Mouse (Mus musculus): ENCODE results near the gene Mthfsd. TPM values are rescaled to one million over a fixed set of nuclear protein-coding genes. Genes with fewer than 3 reads are reported as not detected.

The Mthfsd gene
- total RNA-seq, 1 experiment, result 35.8 TPM

- Histone ChIP-seq H3K4me3 (ENCODE audit: insufficient read depth in 1 of 2, low read depth in 1 of 2, low read length in 2 of 2, poor library complexity in 1 of 2, severe bottlenecking in 1 of 2) (no peak overlapping the region), H3K9me3 (ENCODE audit: control insufficient read depth, insufficient read depth, low read depth, low read length) (no peaks in the 10 kb centered on the region), H3K9ac (ENCODE audit: insufficient read depth, low read depth, low read length, poor library complexity, severe bottlenecking) (no peak overlapping the region), H3K4me1 (ENCODE audit: control insufficient read depth in 2 of 2, insufficient read depth in 2 of 2, low read length in 2 of 2, poor library complexity in 1 of 2) (peaks cover 0 to 7% of the 10 kb centered on the region in 2 experiments; a peak in 1 of 4 replicates), H3K27ac (ENCODE audit: insufficient read depth, low read depth, low read length, poor library complexity, severe bottlenecking) (no peak overlapping the region), H3K36me3 (ENCODE audit: control insufficient read depth, insufficient read depth, low read length, poor library complexity, severe bottlenecking) (no peaks in the 10 kb centered on the region)
- TF ChIP-seq ZNF384 (IDR thresholded peaks at IDR 0.05; ENCODE audit: low read depth, low read length) (no peak), MAFK (IDR thresholded peaks at IDR 0.05; ENCODE audit: insufficient read depth, low read depth, low read length) (no peak), ZC3H11A (IDR thresholded peaks at IDR 0.05; ENCODE audit: borderline replicate concordance, low read depth, low read length) (no peak), HCFC1 (IDR thresholded peaks at IDR 0.05; ENCODE audit: borderline replicate concordance, insufficient read depth, low read length) (no peak), CHD2 (IDR thresholded peaks at IDR 0.05; ENCODE audit: low read depth, low read length) (no peak)
- in situ Hi-C loops (cut with MboI; ENCODE audit: low sequenced_read_pairs in 2 of 2, unreplicated experiment in 2 of 2), result loop anchor here in 1 of 2 experiments (5.0 kb wide), 1 partner anchor 198 kb away; no protein-coding TSS in a partner anchor
- DNase-seq (ENCODE audit: low read depth, low spot score), result no peak
Measured at GRCm38 (mm10) chr8:121124547-121125239, 16.5 kb upstream of the Mthfsd start.

- no peaks in the 10 kb centered on the region for H3K9me3 ChIP-seq (ENCODE audit: control insufficient read depth, insufficient read depth, low read depth, low read length)
- H3K4me1 ChIP-seq (ENCODE audit: control insufficient read depth in 2 of 2, insufficient read depth in 2 of 2, low read length in 2 of 2, poor library complexity in 1 of 2), result peaks cover 0 to 3% of the 10 kb centered on the region in 2 experiments; a peak in 1 of 4 replicates
- in situ Hi-C loops (cut with MboI; ENCODE audit: low sequenced_read_pairs in 2 of 2, unreplicated experiment in 2 of 2), result no loop called here
- no peak overlapping the region for H3K4me3 ChIP-seq (ENCODE audit: insufficient read depth in 1 of 2, low read depth in 1 of 2, low read length in 2 of 2, poor library complexity in 1 of 2, severe bottlenecking in 1 of 2)
- no peaks in the 10 kb centered on the region for H3K36me3 ChIP-seq (ENCODE audit: control insufficient read depth, insufficient read depth, low read length, poor library complexity, severe bottlenecking)
- no peak for TF ChIP-seq MAFK (IDR thresholded peaks at IDR 0.05; ENCODE audit: insufficient read depth, low read depth, low read length)
- no peak overlapping the region for H3K9ac ChIP-seq (ENCODE audit: insufficient read depth, low read depth, low read length, poor library complexity, severe bottlenecking)
- no peak overlapping the region for H3K27ac ChIP-seq (ENCODE audit: insufficient read depth, low read depth, low read length, poor library complexity, severe bottlenecking)
- no peak for DNase-seq (ENCODE audit: low read depth, low spot score)
Measured at GRCm38 (mm10) chr8:121123113-121123512, 14.9 kb upstream of the Mthfsd start.

- DNase-seq (ENCODE audit: low read depth, low spot score), result no peak
- in situ Hi-C loops (cut with MboI; ENCODE audit: low sequenced_read_pairs in 2 of 2, unreplicated experiment in 2 of 2), result no loop called here
- Histone ChIP-seq H3K27ac (ENCODE audit: insufficient read depth, low read depth, low read length, poor library complexity, severe bottlenecking) (no peak overlapping the region), H3K36me3 (ENCODE audit: control insufficient read depth, insufficient read depth, low read length, poor library complexity, severe bottlenecking) (no peaks in the 10 kb centered on the region), H3K4me3 (ENCODE audit: insufficient read depth in 1 of 2, low read depth in 1 of 2, low read length in 2 of 2, poor library complexity in 1 of 2, severe bottlenecking in 1 of 2) (no peak overlapping the region), H3K4me1 (ENCODE audit: control insufficient read depth in 2 of 2, insufficient read depth in 2 of 2, low read length in 2 of 2, poor library complexity in 1 of 2) (peaks cover 0 to 3% of the 10 kb centered on the region in 2 experiments; a peak in 1 of 4 replicates), H3K9me3 (ENCODE audit: control insufficient read depth, insufficient read depth, low read depth, low read length) (no peaks in the 10 kb centered on the region), H3K9ac (ENCODE audit: insufficient read depth, low read depth, low read length, poor library complexity, severe bottlenecking) (no peak overlapping the region)
- no peak for TF ChIP-seq MAFK (IDR thresholded peaks at IDR 0.05; ENCODE audit: insufficient read depth, low read depth, low read length)
- no peak for TF ChIP-seq CHD2 (IDR thresholded peaks at IDR 0.05; ENCODE audit: low read depth, low read length)
Measured at GRCm38 (mm10) chr8:121122368-121122767, 14.2 kb upstream of the Mthfsd start.

- Histone ChIP-seq H3K9me3 (ENCODE audit: control insufficient read depth, insufficient read depth, low read depth, low read length) (no peaks in the 10 kb centered on the region), H3K36me3 (ENCODE audit: control insufficient read depth, insufficient read depth, low read length, poor library complexity, severe bottlenecking) (no peaks in the 10 kb centered on the region), H3K4me1 (ENCODE audit: control insufficient read depth in 2 of 2, insufficient read depth in 2 of 2, low read length in 2 of 2, poor library complexity in 1 of 2) (peaks cover 0 to 3% of the 10 kb centered on the region in 2 experiments; a peak in 1 of 4 replicates), H3K9ac (ENCODE audit: insufficient read depth, low read depth, low read length, poor library complexity, severe bottlenecking) (no peak overlapping the region), H3K4me3 (ENCODE audit: insufficient read depth in 1 of 2, low read depth in 1 of 2, low read length in 2 of 2, poor library complexity in 1 of 2, severe bottlenecking in 1 of 2) (no peak overlapping the region), H3K27ac (ENCODE audit: insufficient read depth, low read depth, low read length, poor library complexity, severe bottlenecking) (no peak overlapping the region)
- DNase-seq (ENCODE audit: low read depth, low spot score), result no peak
- in situ Hi-C loops (cut with MboI; ENCODE audit: low sequenced_read_pairs in 2 of 2, unreplicated experiment in 2 of 2), result no loop called here
- TF ChIP-seq ZC3H11A (IDR thresholded peaks at IDR 0.05; ENCODE audit: borderline replicate concordance, low read depth, low read length) (no peak), MAFK (IDR thresholded peaks at IDR 0.05; ENCODE audit: insufficient read depth, low read depth, low read length) (no peak), ZNF384 (IDR thresholded peaks at IDR 0.05; ENCODE audit: low read depth, low read length) (no peak), HCFC1 (IDR thresholded peaks at IDR 0.05; ENCODE audit: borderline replicate concordance, insufficient read depth, low read length) (no peak), CHD2 (IDR thresholded peaks at IDR 0.05; ENCODE audit: low read depth, low read length) (no peak)
Measured at GRCm38 (mm10) chr8:121121704-121122103, 13.5 kb upstream of the Mthfsd start.
